Mouse (Mus musculus): Measurements from ENCODE around the gene Polr3e. TPM values are rescaled to one million over a fixed set of nuclear protein-coding genes. Genes with fewer than 3 reads are reported as not detected.

Gene Polr3e
- polyA plus RNA-seq, 1 experiment = 25.8 TPM

GRCm38 (mm10) chr7:120875540-120876388 lies 41.8 kb upstream of the Polr3e start:
- no peaks in the 10 kb centered on the region for H3K27me3 ChIP-seq (ENCODE audit: control insufficient read depth, insufficient read depth, low read length)
- H3K4me1 ChIP-seq (ENCODE audit: control insufficient read depth, insufficient read depth, low read length) = peaks cover 3% of the 10 kb centered on the region; the same call in 1 of the 2 replicates
- H3K27ac ChIP-seq (ENCODE audit: control insufficient read depth, insufficient read depth, low read depth, low read length) = no peak overlapping the region
- TF ChIP-seq POLR2A (IDR thresholded peaks at IDR 0.05; ENCODE audit: control insufficient read depth, low read depth, low read length) = no peak
- TF ChIP-seq CTCF (IDR thresholded peaks at IDR 0.05; ENCODE audit: control insufficient read depth, insufficient read depth, insufficient replicate concordance, low read depth, low read length) = no peak
- H3K36me3 ChIP-seq (ENCODE audit: control insufficient read depth, insufficient read depth, low read length) = no peaks in the 10 kb centered on the region
- H3K4me3 ChIP-seq (ENCODE audit: control insufficient read depth, low read depth, low read length) = no peak overlapping the region

GRCm38 (mm10) chr7:120878271-120878670 lies 39.3 kb upstream of the Polr3e start:
- Histone ChIP-seq H3K27me3 (ENCODE audit: control insufficient read depth, insufficient read depth, low read length) (no peaks in the 10 kb centered on the region), H3K27ac (ENCODE audit: control insufficient read depth, insufficient read depth, low read depth, low read length) (no peak overlapping the region), H3K4me1 (ENCODE audit: control insufficient read depth, insufficient read depth, low read length) (peaks cover 3% of the 10 kb centered on the region; the same call in 1 of the 2 replicates), H3K4me3 (ENCODE audit: control insufficient read depth, low read depth, low read length) (no peak overlapping the region), H3K36me3 (ENCODE audit: control insufficient read depth, insufficient read depth, low read length) (no peaks in the 10 kb centered on the region)
- TF ChIP-seq CTCF (IDR thresholded peaks at IDR 0.05; ENCODE audit: control insufficient read depth, insufficient read depth, insufficient replicate concordance, low read depth, low read length) = no peak
- no peak for TF ChIP-seq POLR2A (IDR thresholded peaks at IDR 0.05; ENCODE audit: control insufficient read depth, low read depth, low read length)

- TF ChIP-seq POLR2A (IDR thresholded peaks at IDR 0.05; ENCODE audit: control insufficient read depth, low read depth, low read length) = no peak
- no peak for TF ChIP-seq CTCF (IDR thresholded peaks at IDR 0.05; ENCODE audit: control insufficient read depth, insufficient read depth, insufficient replicate concordance, low read depth, low read length)
These were observed 37.6 kb upstream of the Polr3e start for GRCm38 (mm10) chr7:120879972-120880371.

GRCm38 (mm10) chr7:120880770-120881169 lies 36.8 kb upstream of the Polr3e start:
- no peaks in the 10 kb centered on the region for H3K4me1 ChIP-seq (ENCODE audit: control insufficient read depth, insufficient read depth, low read length)
- no peak overlapping the region for H3K4me3 ChIP-seq (ENCODE audit: control insufficient read depth, low read depth, low read length)
- TF ChIP-seq POLR2A (IDR thresholded peaks at IDR 0.05; ENCODE audit: control insufficient read depth, low read depth, low read length) (no peak), CTCF (IDR thresholded peaks at IDR 0.05; ENCODE audit: control insufficient read depth, insufficient read depth, insufficient replicate concordance, low read depth, low read length) (no peak)
- H3K27me3 ChIP-seq (ENCODE audit: control insufficient read depth, insufficient read depth, low read length) = no peaks in the 10 kb centered on the region
- no peak overlapping the region for H3K27ac ChIP-seq (ENCODE audit: control insufficient read depth, insufficient read depth, low read depth, low read length)
- H3K36me3 ChIP-seq (ENCODE audit: control insufficient read depth, insufficient read depth, low read length) = no peaks in the 10 kb centered on the region

More at GRCm38 (mm10) chr7:120879972-120880371, 37.6 kb upstream of the Polr3e start:
- Histone ChIP-seq H3K36me3 (ENCODE audit: control insufficient read depth, insufficient read depth, low read length) (no peaks in the 10 kb centered on the region), H3K27ac (ENCODE audit: control insufficient read depth, insufficient read depth, low read depth, low read length) (no peak overlapping the region), H3K4me3 (ENCODE audit: control insufficient read depth, low read depth, low read length) (no peak overlapping the region), H3K4me1 (ENCODE audit: control insufficient read depth, insufficient read depth, low read length) (no peaks in the 10 kb centered on the region), H3K27me3 (ENCODE audit: control insufficient read depth, insufficient read depth, low read length) (no peaks in the 10 kb centered on the region)

- Histone ChIP-seq H3K4me3 (ENCODE audit: control insufficient read depth, low read depth, low read length) (no peak overlapping the region), H3K4me1 (ENCODE audit: control insufficient read depth, insufficient read depth, low read length) (no peaks in the 10 kb centered on the region), H3K27ac (ENCODE audit: control insufficient read depth, insufficient read depth, low read depth, low read length) (no peak overlapping the region), H3K27me3 (ENCODE audit: control insufficient read depth, insufficient read depth, low read length) (no peaks in the 10 kb centered on the region), H3K36me3 (ENCODE audit: control insufficient read depth, insufficient read depth, low read length) (no peaks in the 10 kb centered on the region)
- no peak for TF ChIP-seq CTCF (IDR thresholded peaks at IDR 0.05; ENCODE audit: control insufficient read depth, insufficient read depth, insufficient replicate concordance, low read depth, low read length)
- TF ChIP-seq POLR2A (IDR thresholded peaks at IDR 0.05; ENCODE audit: control insufficient read depth, low read depth, low read length) = no peak
These were observed 36.1 kb upstream of the Polr3e start for GRCm38 (mm10) chr7:120881451-120881850.

GRCm38 (mm10) chr7:120882674-120883073 lies 34.9 kb upstream of the Polr3e start:
- Histone ChIP-seq H3K36me3 (ENCODE audit: control insufficient read depth, insufficient read depth, low read length) (no peaks in the 10 kb centered on the region), H3K4me1 (ENCODE audit: control insufficient read depth, insufficient read depth, low read length) (no peaks in the 10 kb centered on the region), H3K4me3 (ENCODE audit: control insufficient read depth, low read depth, low read length) (no peak overlapping the region), H3K27me3 (ENCODE audit: control insufficient read depth, insufficient read depth, low read length) (no peaks in the 10 kb centered on the region), H3K27ac (ENCODE audit: control insufficient read depth, insufficient read depth, low read depth, low read length) (no peak overlapping the region)
- TF ChIP-seq CTCF (IDR thresholded peaks at IDR 0.05; ENCODE audit: control insufficient read depth, insufficient read depth, insufficient replicate concordance, low read depth, low read length) (no peak), POLR2A (IDR thresholded peaks at IDR 0.05; ENCODE audit: control insufficient read depth, low read depth, low read length) (no peak)

GRCm38 (mm10) chr7:120883523-120884290 lies 33.8 kb upstream of the Polr3e start:
- Histone ChIP-seq H3K27ac (ENCODE audit: control insufficient read depth, insufficient read depth, low read depth, low read length) (no peak overlapping the region), H3K27me3 (ENCODE audit: control insufficient read depth, insufficient read depth, low read length) (no peaks in the 10 kb centered on the region), H3K4me3 (ENCODE audit: control insufficient read depth, low read depth, low read length) (no peak overlapping the region), H3K4me1 (ENCODE audit: control insufficient read depth, insufficient read depth, low read length) (no peaks in the 10 kb centered on the region), H3K36me3 (ENCODE audit: control insufficient read depth, insufficient read depth, low read length) (no peaks in the 10 kb centered on the region)
- TF ChIP-seq CTCF (IDR thresholded peaks at IDR 0.05; ENCODE audit: control insufficient read depth, insufficient read depth, insufficient replicate concordance, low read depth, low read length) = no peak
- TF ChIP-seq POLR2A (IDR thresholded peaks at IDR 0.05; ENCODE audit: control insufficient read depth, low read depth, low read length) = no peak

Data from testis, adult 2 months (tissue).